Mouse (Mus musculus): Measurements from ENCODE around the gene Atg5.

- TF ChIP-seq CTCF (IDR thresholded peaks at IDR 0.05; ENCODE audit: low read depth) (no peak), EP300 (IDR thresholded peaks at IDR 0.05; ENCODE audit: low read depth) (no peak)
Measured at GRCm38 (mm10) chr10:44392855-44393254, 124.7 kb downstream of the Atg5 start.

Measured in heart, postnatal 0 days (tissue).